Mouse (Mus musculus): ENCODE measurements around the gene Espn.

DNA sequence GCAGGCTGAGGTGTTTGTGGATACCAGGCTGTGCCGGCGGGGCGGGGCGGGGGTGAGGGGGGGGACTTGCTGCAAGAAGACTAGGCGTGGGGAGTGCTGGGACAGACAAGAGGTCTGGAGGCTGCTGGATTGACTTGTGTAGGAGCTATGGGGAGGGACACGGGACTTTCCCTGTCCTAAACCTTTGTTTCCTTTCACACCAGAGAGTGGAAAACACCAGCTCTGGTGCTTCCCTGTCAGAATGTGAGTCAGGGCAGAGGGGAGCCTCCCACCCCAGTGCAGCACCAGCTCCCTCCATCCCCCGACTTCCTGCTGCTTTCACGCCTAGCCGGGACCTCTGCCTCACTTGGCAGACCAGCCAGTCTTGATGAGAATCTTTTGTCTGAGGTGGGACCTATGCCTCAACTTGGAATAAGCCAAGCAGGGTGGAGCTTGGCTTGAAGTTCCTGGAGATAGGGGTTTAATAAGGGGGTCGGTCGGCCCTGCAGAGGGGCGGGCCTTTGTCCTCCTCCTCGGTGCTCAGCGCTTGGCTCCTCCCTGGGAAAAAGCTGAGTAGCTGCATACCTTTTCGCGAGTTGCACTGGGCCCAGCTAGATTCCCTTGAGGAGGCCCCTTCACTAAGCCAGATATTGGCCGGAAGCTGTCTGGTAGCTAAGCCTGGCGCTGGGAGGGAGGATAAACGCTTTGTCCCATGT, 33.5 kb upstream of the Espn start:
- TF ChIP-seq CTCF (IDR thresholded peaks at IDR 0.05; ENCODE audit: borderline replicate concordance, extremely low read depth, insufficient read depth, insufficient read length) = no peak
- TF ChIP-seq POLR2A (IDR thresholded peaks at IDR 0.05; ENCODE audit: borderline replicate concordance, extremely low read depth, insufficient read depth, insufficient read length, poor library complexity, severe bottlenecking) = no peak

Measured in brain, embryonic 14.5 days (tissue).